17 mouse cellular contexts compared by ENCODE assay signal in the genomic region with DNA sequence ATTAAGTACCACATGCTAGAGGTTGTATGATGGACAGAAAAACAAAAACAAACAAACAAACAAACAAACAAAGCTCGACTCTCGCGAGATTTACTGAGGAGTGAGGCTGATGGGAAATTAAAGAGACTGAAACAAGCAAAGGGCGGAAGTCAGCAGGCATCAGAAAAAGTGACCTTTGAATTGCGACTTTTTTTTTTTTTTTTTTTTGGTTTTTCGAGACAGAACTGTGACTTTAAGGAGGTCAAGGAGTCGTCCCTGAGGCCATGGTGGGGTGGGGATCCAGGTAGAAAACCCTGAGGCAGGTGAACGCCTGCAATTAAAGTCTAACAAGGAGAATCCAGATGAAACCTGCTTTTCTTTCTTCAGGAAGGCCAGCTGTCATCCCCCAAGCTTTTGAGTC.
"Had no signal": no experiment of that assay in that cellular context is flagged by ENCODE, and none has a peak within 500 bp of the region (broad histone marks: within the 10 kb centered on the region; RNA-seq: fewer than 3 reads in every experiment).

No protein-coding gene starts in this region.

- DNase-seq: kidney, adult 18-20 months; kidney, adult 9 months; kidney, postnatal 14 days; kidney, postnatal 4 days; liver; lung, adult 2 months; retina, postnatal 1 day; right cerebral cortex, postnatal 25 days; thymus, adult 2 months; thymus, postnatal 25 days had no signal

- H3K27me3 ChIP-seq: limb, embryonic 13.5 days; liver, embryonic 12.5 days; liver, embryonic 15.5 days; midbrain, embryonic 13.5 days had no signal

- H3K9me3 ChIP-seq: limb, embryonic 10.5 days; limb, embryonic 13.5 days; liver, embryonic 12.5 days; liver, embryonic 15.5 days; midbrain, embryonic 13.5 days had no signal

- H3K27ac ChIP-seq: limb, embryonic 10.5 days; limb, embryonic 13.5 days; liver, embryonic 12.5 days; liver, embryonic 15.5 days; macrophage; midbrain, embryonic 13.5 days; stomach, postnatal 0 days had no signal

- H3K4me1 ChIP-seq: liver, embryonic 12.5 days; midbrain, embryonic 13.5 days had no signal

- H3K4me3 ChIP-seq: limb, embryonic 10.5 days; limb, embryonic 13.5 days; liver, embryonic 12.5 days; liver, embryonic 15.5 days; midbrain, embryonic 13.5 days had no signal

- H3K36me3 ChIP-seq: limb, embryonic 10.5 days; limb, embryonic 13.5 days; liver, embryonic 12.5 days; liver, embryonic 15.5 days; midbrain, embryonic 13.5 days had no signal

- H3K9ac ChIP-seq: limb, embryonic 13.5 days; liver, embryonic 12.5 days; liver, embryonic 15.5 days; midbrain, embryonic 13.5 days had no signal
